Mouse (Mus musculus): ENCODE results near the gene 4933402N03Rik. TPM values are rescaled to one million over a fixed set of nuclear protein-coding genes. Genes with fewer than 3 reads are reported as not detected.

The 4933402N03Rik gene
- total RNA-seq, 1 experiment: not detected

DNA sequence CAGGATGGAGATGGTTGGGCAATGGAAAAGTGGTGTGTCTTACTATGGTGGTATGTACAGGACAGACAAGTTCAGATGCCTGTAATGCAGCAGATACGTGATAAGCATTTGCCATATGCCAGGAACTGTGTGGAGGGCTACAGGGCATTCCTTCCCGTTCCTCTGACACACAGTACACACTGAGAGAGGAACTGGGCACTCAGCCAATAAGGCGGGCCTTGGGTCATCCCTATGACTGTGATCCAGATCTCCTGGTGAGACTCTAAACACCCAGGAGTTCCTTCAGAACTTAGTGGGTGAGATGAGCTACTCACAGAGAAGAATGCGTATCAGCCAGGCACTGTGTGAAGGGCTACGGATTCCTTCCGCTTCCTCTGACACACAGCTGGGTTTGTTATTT lies 32.4 kb downstream of the 4933402N03Rik start:
- Histone ChIP-seq H3K9ac (ENCODE audit: insufficient read depth, low read depth, low read length, poor library complexity, severe bottlenecking) (no peak overlapping the region), H3K4me1 (ENCODE audit: control insufficient read depth in 2 of 2, insufficient read depth in 2 of 2, low read length in 2 of 2, poor library complexity in 1 of 2) (no peaks in the 10 kb centered on the region), H3K27ac (ENCODE audit: insufficient read depth, low read depth, low read length, poor library complexity, severe bottlenecking) (no peak overlapping the region), H3K36me3 (ENCODE audit: control insufficient read depth, insufficient read depth, low read length, poor library complexity, severe bottlenecking) (no peaks in the 10 kb centered on the region), H3K9me3 (ENCODE audit: control insufficient read depth, insufficient read depth, low read depth, low read length) (no peaks in the 10 kb centered on the region), H3K4me3 (ENCODE audit: insufficient read depth in 1 of 2, low read depth in 1 of 2, low read length in 2 of 2, poor library complexity in 1 of 2, severe bottlenecking in 1 of 2) (no peak overlapping the region)
- no peak for TF ChIP-seq ZNF384 (IDR thresholded peaks at IDR 0.05; ENCODE audit: low read depth, low read length)
- no peak for TF ChIP-seq ZC3H11A (IDR thresholded peaks at IDR 0.05; ENCODE audit: borderline replicate concordance, low read depth, low read length)
- TF ChIP-seq MAFK (IDR thresholded peaks at IDR 0.05; ENCODE audit: insufficient read depth, low read depth, low read length): no peak
- TF ChIP-seq CHD2 (IDR thresholded peaks at IDR 0.05; ENCODE audit: low read depth, low read length): no peak
- no peak for TF ChIP-seq HCFC1 (IDR thresholded peaks at IDR 0.05; ENCODE audit: borderline replicate concordance, insufficient read depth, low read length)
- DNase-seq (ENCODE audit: low read depth, low spot score): no peak
- in situ Hi-C loops (cut with MboI; ENCODE audit: low sequenced_read_pairs in 2 of 2, unreplicated experiment in 2 of 2): no loop called here

- Histone ChIP-seq H3K4me3 (ENCODE audit: insufficient read depth in 1 of 2, low read depth in 1 of 2, low read length in 2 of 2, poor library complexity in 1 of 2, severe bottlenecking in 1 of 2) (no peak overlapping the region), H3K4me1 (ENCODE audit: control insufficient read depth in 2 of 2, insufficient read depth in 2 of 2, low read length in 2 of 2, poor library complexity in 1 of 2) (no peaks in the 10 kb centered on the region), H3K27ac (ENCODE audit: insufficient read depth, low read depth, low read length, poor library complexity, severe bottlenecking) (no peak overlapping the region), H3K9ac (ENCODE audit: insufficient read depth, low read depth, low read length, poor library complexity, severe bottlenecking) (no peak overlapping the region), H3K36me3 (ENCODE audit: control insufficient read depth, insufficient read depth, low read length, poor library complexity, severe bottlenecking) (no peaks in the 10 kb centered on the region), H3K9me3 (ENCODE audit: control insufficient read depth, insufficient read depth, low read depth, low read length) (no peaks in the 10 kb centered on the region)
- no peak for TF ChIP-seq MAFK (IDR thresholded peaks at IDR 0.05; ENCODE audit: insufficient read depth, low read depth, low read length)
- no peak for TF ChIP-seq HCFC1 (IDR thresholded peaks at IDR 0.05; ENCODE audit: borderline replicate concordance, insufficient read depth, low read length)
- TF ChIP-seq CHD2 (IDR thresholded peaks at IDR 0.05; ENCODE audit: low read depth, low read length): no peak
- TF ChIP-seq ZC3H11A (IDR thresholded peaks at IDR 0.05; ENCODE audit: borderline replicate concordance, low read depth, low read length): no peak; the same call in 1 of the 2 replicates
- TF ChIP-seq ZNF384 (IDR thresholded peaks at IDR 0.05; ENCODE audit: low read depth, low read length): no peak
- peak; percentile 37 for DNase-seq (ENCODE audit: low read depth, low spot score)
- in situ Hi-C loops (cut with MboI; ENCODE audit: low sequenced_read_pairs in 2 of 2, unreplicated experiment in 2 of 2): no loop called here
Measured at GRCm38 (mm10) chr7:131112486-131112885, 33.6 kb downstream of the 4933402N03Rik start.

Other genes with a start within 250 kb of the 4933402N03Rik start
- 76.9 and 96.3 TPM in 2 replicates for gene Htra1, start 210.2 kb downstream of the 4933402N03Rik start, total RNA-seq (2012; rRNA removed)
- 0.27 TPM in 1 of 2 replicates, not detected in the other for gene Dmbt1, start 114.3 kb downstream of the 4933402N03Rik start, total RNA-seq (2012; rRNA removed)
- 0.04 and 0.05 TPM in 2 replicates for gene 5430419D17Rik, start 28.1 kb upstream of the 4933402N03Rik start, total RNA-seq (2012; rRNA removed)
- gene Cuzd1, start 176.0 kb upstream of the 4933402N03Rik start, total RNA-seq (2012; rRNA removed): 0.16 and 0.71 TPM in 2 replicates
- not detected in 2 replicates for gene Fam24b, start 183.2 kb upstream of the 4933402N03Rik start, total RNA-seq (2012; rRNA removed)
- gene Fam24a, start 187.6 kb upstream of the 4933402N03Rik start, total RNA-seq (2012; rRNA removed): not detected in 2 replicates
- gene 2310057M21Rik, start 216.4 kb upstream of the 4933402N03Rik start, total RNA-seq (2012; rRNA removed): 14.3 and 23.1 TPM in 2 replicates
- gene Pstk, start 224.8 kb upstream of the 4933402N03Rik start, total RNA-seq (2012; rRNA removed): 44.5 and 50.6 TPM in 2 replicates